Mouse (Mus musculus) G1E (cell line): ENCODE data around the gene Hp.

Source experiments
- CTCF ChIP-seq: IDR thresholded peaks from 2 replicates; pipeline ENCODE4 v1.5.1; 2012; ENCODE audit warnings: low read depth, low read length, inconsistent platforms, mixed read lengths
- GATA1 ChIP-seq: IDR thresholded peaks from 2 replicates; pipeline ENCODE4 v1.6.1; 2012; ENCODE audit warnings: borderline replicate concordance, low read length, inconsistent platforms, mixed read lengths
- GATA2 ChIP-seq: IDR thresholded peaks from 2 replicates; pipeline ENCODE4 v1.6.1; 2012; ENCODE audit warnings: low read depth, low read length, inconsistent platforms, borderline replicate concordance
- POLR2AphosphoS5 ChIP-seq: IDR thresholded peaks from 2 replicates; pipeline ENCODE4 v1.6.1; 2012; ENCODE audit warnings: low read depth, low read length, inconsistent platforms; ENCODE audit not compliant: insufficient replicate concordance

DNA sequence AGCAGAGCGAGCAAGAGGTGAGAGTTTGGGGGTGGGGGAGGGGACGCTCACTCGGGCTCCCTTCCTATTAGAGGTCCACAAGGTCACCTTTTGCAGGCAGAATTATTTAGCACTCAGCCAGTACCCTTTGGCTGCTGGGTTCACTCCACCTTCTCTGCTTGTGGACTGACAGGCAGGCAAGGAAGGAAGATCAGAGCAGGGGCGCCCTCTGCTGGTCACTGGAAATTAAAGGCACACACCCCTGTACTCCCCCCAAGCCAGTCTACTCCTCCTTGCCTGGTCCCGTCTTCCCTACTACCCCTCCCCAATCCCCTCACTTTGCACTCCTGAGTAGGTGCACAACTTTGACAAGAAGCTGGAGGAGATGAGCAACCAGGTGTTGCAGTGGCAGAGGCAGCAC lies 42.3 kb downstream of the Hp start:
- TF ChIP-seq CTCF (peak; percentile 49), POLR2AphosphoS5 (no peak), GATA1 (no peak), GATA2 (no peak)
